Comparison of ENCODE assay signal across 8 mouse cellular contexts in the genomic region with DNA sequence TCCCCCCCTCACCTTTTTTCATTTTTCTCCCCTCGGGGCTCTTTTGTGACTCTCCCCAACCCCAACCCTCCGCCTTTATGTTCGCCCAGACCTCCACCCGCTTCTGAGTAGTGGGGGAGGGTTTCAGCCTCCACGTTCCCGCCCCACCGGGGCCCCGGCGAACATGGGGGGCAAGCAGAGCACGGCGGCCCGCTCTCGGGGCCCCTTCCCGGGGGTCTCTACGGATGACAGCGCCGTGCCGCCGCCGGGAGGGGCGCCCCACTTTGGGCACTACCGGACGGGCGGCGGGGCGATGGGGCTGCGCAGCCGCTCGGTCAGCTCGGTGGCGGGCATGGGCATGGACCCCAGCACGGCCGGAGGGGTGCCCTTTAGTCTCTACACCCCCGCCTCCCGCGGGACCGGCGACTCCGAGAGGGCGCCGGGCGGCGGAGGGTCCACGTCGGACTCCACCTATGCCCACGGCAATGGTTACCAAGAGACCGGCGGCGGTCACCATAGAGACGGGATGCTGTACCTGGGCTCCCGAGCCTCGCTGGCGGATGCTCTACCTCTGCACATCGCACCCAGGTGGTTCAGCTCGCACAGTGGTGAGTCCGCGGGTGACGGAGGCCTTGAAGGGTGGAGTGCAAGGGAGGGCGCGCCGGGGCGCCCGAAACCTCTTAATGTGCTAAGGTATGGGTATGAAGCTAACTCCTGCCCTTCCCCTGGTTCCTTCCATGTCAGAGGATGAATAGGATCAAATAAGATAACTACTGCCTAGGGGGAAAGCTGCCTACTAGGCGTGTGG. TPM values are rescaled to one million over a fixed set of nuclear protein-coding genes. Genes with fewer than 3 reads are reported as not detected.
DNase-seq lines count a peak whose midpoint lies in the region; ATAC-seq and TF ChIP-seq lines count a peak whose summit lies in the region.

No protein-coding gene starts in this region.

- no peak for TF ChIP-seq CTCF in kidney, postnatal 0 days (IDR thresholded peaks at IDR 0.05; ENCODE audit: low read depth)
- TF ChIP-seq CTCF in liver, embryonic 14.5 days (IDR thresholded peaks at IDR 0.05; ENCODE audit: low read depth): no peak
- TF ChIP-seq CTCF in stomach, postnatal 0 days (IDR thresholded peaks at IDR 0.05; ENCODE audit: low read depth): no peak

- no peak for TF ChIP-seq EP300 in liver, embryonic 14.5 days (IDR thresholded peaks at IDR 0.05; ENCODE audit: low read depth)
- TF ChIP-seq EP300 in stomach, postnatal 0 days (optimal IDR thresholded peaks at IDR 0.05): no peak

- peak overlapping the region; percentile 95 for H3K27ac ChIP-seq in heart, embryonic 13.5 days (replicated peaks)
- H3K27ac ChIP-seq in kidney, postnatal 0 days: peak overlapping the region; percentile 94
- no peak overlapping the region for H3K27ac ChIP-seq in liver, embryonic 14.5 days
- peak overlapping the region; percentile 94 for H3K27ac ChIP-seq in stomach, postnatal 0 days (replicated peaks)

- peak overlapping the region; percentile 96 for H3K4me3 ChIP-seq in heart, embryonic 13.5 days
- peak overlapping the region; percentile 95 for H3K4me3 ChIP-seq in kidney, postnatal 0 days (replicated peaks; ENCODE audit: low read depth, low read length)
- peak overlapping the region; percentile 66 to 77 for H3K4me3 ChIP-seq in liver, embryonic 14.5 days (ENCODE audit: insufficient read depth in 1 of 2, low read depth in 2 of 2, low read length in 2 of 2)
- H3K4me3 ChIP-seq in stomach, postnatal 0 days (ENCODE audit: low read depth, low read length): peak overlapping the region; percentile 83

- H3K27me3 ChIP-seq in heart, embryonic 13.5 days (replicated peaks): no peaks in the 10 kb centered on the region
- no peaks in the 10 kb centered on the region for H3K27me3 ChIP-seq in kidney, postnatal 0 days (ENCODE audit: insufficient read depth, low read length)
- no peaks in the 10 kb centered on the region for H3K27me3 ChIP-seq in liver, embryonic 14.5 days (ENCODE audit: control insufficient read depth, insufficient read depth, low read length)
- no peaks in the 10 kb centered on the region for H3K27me3 ChIP-seq in stomach, postnatal 0 days (ENCODE audit: control insufficient read depth, insufficient read depth, low read length)

- peak overlapping the region; percentile 75 for H3K4me2 ChIP-seq in heart, embryonic 13.5 days
- H3K4me2 ChIP-seq in kidney, postnatal 0 days (ENCODE audit: low read length): peak overlapping the region; percentile 92
- peak overlapping the region; percentile 89 for H3K4me2 ChIP-seq in liver, embryonic 14.5 days (ENCODE audit: low read depth)
- H3K4me2 ChIP-seq in stomach, postnatal 0 days (replicated peaks; ENCODE audit: low read depth): peak overlapping the region; percentile 93

- no peaks in the 10 kb centered on the region for H3K9me3 ChIP-seq in heart, embryonic 13.5 days
- H3K9me3 ChIP-seq in kidney, postnatal 0 days (replicated peaks; ENCODE audit: low read length): no peaks in the 10 kb centered on the region
- no peaks in the 10 kb centered on the region for H3K9me3 ChIP-seq in liver, embryonic 14.5 days (ENCODE audit: control insufficient read depth, low read length)
- H3K9me3 ChIP-seq in stomach, postnatal 0 days (ENCODE audit: control insufficient read depth, low read length): no peaks in the 10 kb centered on the region

- peaks cover 51% of the 10 kb centered on the region for H3K4me1 ChIP-seq in heart, embryonic 13.5 days
- H3K4me1 ChIP-seq in kidney, postnatal 0 days (replicated peaks; ENCODE audit: insufficient read depth, low read length): peaks cover 6% of the 10 kb centered on the region
- H3K4me1 ChIP-seq in liver, embryonic 14.5 days (replicated peaks; ENCODE audit: control insufficient read depth in 2 of 2, insufficient read depth in 2 of 2, low read length in 1 of 2): peaks cover 0 to 21% of the 10 kb centered on the region in 2 experiments; a peak in 3 of 4 replicates
- H3K4me1 ChIP-seq in stomach, postnatal 0 days (replicated peaks; ENCODE audit: control insufficient read depth, insufficient read depth): peaks cover 10% of the 10 kb centered on the region

- H3K36me3 ChIP-seq in heart, embryonic 13.5 days: no peaks in the 10 kb centered on the region
- H3K36me3 ChIP-seq in kidney, postnatal 0 days (ENCODE audit: insufficient read depth, low read length): no peaks in the 10 kb centered on the region
- H3K36me3 ChIP-seq in liver, embryonic 14.5 days (replicated peaks; ENCODE audit: control insufficient read depth, insufficient read depth, low read depth): no peaks in the 10 kb centered on the region
- no peaks in the 10 kb centered on the region for H3K36me3 ChIP-seq in stomach, postnatal 0 days (ENCODE audit: control insufficient read depth, insufficient read depth, low read length)

- WGBS in heart, embryonic 13.5 days: under 1% methylated on average over 64 of the region's 64 CpGs
- WGBS in kidney, postnatal 0 days: under 1% methylated on average over 64 of the region's 64 CpGs
- under 1% methylated on average over 64 of the region's 64 CpGs for WGBS in liver, embryonic 14.5 days (ENCODE audit: insufficient replicate concordance)
- WGBS in stomach, postnatal 0 days: 1% methylated on average over 64 of the region's 64 CpGs

- peak overlapping the region; percentile 97 for H3K9ac ChIP-seq in heart, embryonic 13.5 days
- peak overlapping the region; percentile 94 for H3K9ac ChIP-seq in kidney, postnatal 0 days (ENCODE audit: low read depth, low read length)
- H3K9ac ChIP-seq in liver, embryonic 14.5 days (replicated peaks): peak overlapping the region; percentile 67
- peak overlapping the region; percentile 86 for H3K9ac ChIP-seq in stomach, postnatal 0 days (ENCODE audit: low read length)

- peak; percentile 42 for DNase-seq in ovary, postnatal 36 days (ENCODE audit: low spot score)
- DNase-seq in ovary, postnatal 14 days (ENCODE audit: low spot score): no peak
- DNase-seq in embryo, embryonic 9.5 days (ENCODE audit: extremely low spot score): peak; percentile 34
- DNase-seq in kidney, postnatal 0 days (ENCODE audit: low spot score): peak; percentile 19
- DNase-seq in liver, embryonic 14.5 days (ENCODE audit: low read depth in 3 of 3, low spot score in 3 of 3): no peak
- DNase-seq in naive thymus-derived CD4-positive, alpha-beta T cell, adult 2 months (ENCODE audit: low read depth): peak; percentile 80
- DNase-seq in stomach, postnatal 0 days (ENCODE audit: low spot score): peak; percentile 72

- no peak for ATAC-seq in heart, embryonic 13.5 days (ENCODE audit: extremely low read depth, insufficient number of reproducible peaks, low FRiP score, low TSS enrichment)
- ATAC-seq in kidney, postnatal 0 days (replicated peaks; ENCODE audit: low FRiP score, low read depth): peak; percentile 35; the same call in 1 of the 2 replicates
- ATAC-seq in liver, embryonic 14.5 days (ENCODE audit: insufficient read depth): peak; percentile 26
- peak; percentile 58 for ATAC-seq in stomach, postnatal 0 days (ENCODE audit: low FRiP score, low TSS enrichment)

RNA-seq across cellular contexts. Expression of a gene that starts 1.3 kb away (rescaled TPM):
- 19.7 and 20.1 TPM in 2 replicates for polyA plus RNA-seq in heart, embryonic 13.5 days (2015; fragmentation: Nextera tagmentation; extraction: Ambion mirVana)
- polyA plus RNA-seq in kidney, postnatal 0 days (2015; fragmentation: Nextera tagmentation; extraction: Ambion mirVana): 17.9 and 22.5 TPM in 2 replicates
- polyA plus RNA-seq in liver, embryonic 14.5 days (2012; rRNA removed): 12.6 and 12.7 TPM in 2 replicates
- 4.4 and 5.4 TPM in 2 replicates for polyA plus RNA-seq in liver, embryonic 14.5 days (2014; fragmentation: Nextera tagmentation; extraction: Ambion mirVana)
- 14.8 and 19.2 TPM in 2 replicates for polyA plus RNA-seq in stomach, postnatal 0 days (2015; fragmentation: Nextera tagmentation; extraction: Ambion mirVana)

RNA-seq across cellular contexts. Expression of a gene that starts 15.3 kb away (rescaled TPM):
- 3.6 and 4.3 TPM in 2 replicates for polyA plus RNA-seq in heart, embryonic 13.5 days (2015; fragmentation: Nextera tagmentation; extraction: Ambion mirVana)
- polyA plus RNA-seq in kidney, postnatal 0 days (2015; fragmentation: Nextera tagmentation; extraction: Ambion mirVana): 3.2 TPM in 2 replicates
- polyA plus RNA-seq in liver, embryonic 14.5 days (2012; rRNA removed): 2.3 and 2.8 TPM in 2 replicates
- 1.1 and 1.4 TPM in 2 replicates for polyA plus RNA-seq in liver, embryonic 14.5 days (2014; fragmentation: Nextera tagmentation; extraction: Ambion mirVana)
- 2.0 and 2.2 TPM in 2 replicates for polyA plus RNA-seq in stomach, postnatal 0 days (2015; fragmentation: Nextera tagmentation; extraction: Ambion mirVana)

Comparison
In these comparisons a context has a peak if more than half of its experiments do, and no peak if none do; other contexts are left out.
1. DNase-seq: peak in ovary, postnatal 36 days (single experiment), embryo, embryonic 9.5 days (single experiment), kidney, postnatal 0 days (single experiment), naive thymus-derived CD4-positive, alpha-beta T cell, adult 2 months (single experiment) and stomach, postnatal 0 days (single experiment); none in ovary, postnatal 14 days (single experiment) and liver, embryonic 14.5 days (0 of 3).
2. Peak in every context shown above with its lines, with median percentiles within 50 percentile points of each other: H3K4me2 ChIP-seq, H3K4me3 ChIP-seq and H3K9ac ChIP-seq.